Mouse (Mus musculus): ENCODE results near the gene Epha1.

Gene Epha1

DNA sequence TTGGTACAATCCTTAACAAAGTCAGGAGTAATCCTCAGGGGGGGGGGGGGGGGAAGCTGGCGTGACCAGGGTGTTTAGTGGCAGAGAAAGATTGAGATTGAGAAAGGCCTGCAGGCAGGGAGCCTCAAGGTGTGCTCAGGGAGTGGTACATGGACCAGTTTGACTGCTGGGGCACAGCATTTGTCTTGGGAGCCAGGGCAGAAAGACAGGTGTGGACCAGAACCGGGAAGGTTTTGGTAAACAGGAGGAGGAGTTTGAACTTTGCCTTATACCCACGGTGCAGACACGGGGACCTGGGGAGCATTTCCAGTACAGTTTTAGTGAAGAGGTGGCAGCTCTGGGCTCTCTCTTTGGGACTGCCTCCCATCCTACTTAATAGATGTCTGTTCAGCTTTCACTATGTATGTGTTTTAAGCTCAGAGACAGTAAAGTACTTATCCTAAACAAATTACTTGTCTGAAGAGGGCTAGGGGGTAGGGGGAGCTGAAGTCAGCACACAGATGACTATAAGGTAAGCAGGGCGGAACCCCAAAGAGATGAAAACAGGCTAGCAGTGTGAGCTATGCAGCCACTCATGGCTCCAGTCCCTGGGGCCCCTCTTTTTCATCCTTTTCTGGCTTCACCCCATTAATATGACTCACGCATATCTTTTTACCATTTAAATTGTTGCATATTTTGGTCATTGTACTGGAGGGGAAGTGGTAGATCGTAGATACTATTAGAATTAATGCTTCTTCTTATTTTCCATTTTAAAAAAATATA, 782 bp upstream of the Epha1 start:
- no peak for DNase-seq (ENCODE audit: low read depth, low spot score)

- no peak for DNase-seq (ENCODE audit: low read depth, low spot score)
Observed at GRCm38 (mm10) chr6:42372421-42372815, 650 bp downstream of the Epha1 start.

- no peak for DNase-seq (ENCODE audit: low read depth, low spot score)
Observed at GRCm38 (mm10) chr6:42372001-42372400, 1.1 kb downstream of the Epha1 start.

DNA sequence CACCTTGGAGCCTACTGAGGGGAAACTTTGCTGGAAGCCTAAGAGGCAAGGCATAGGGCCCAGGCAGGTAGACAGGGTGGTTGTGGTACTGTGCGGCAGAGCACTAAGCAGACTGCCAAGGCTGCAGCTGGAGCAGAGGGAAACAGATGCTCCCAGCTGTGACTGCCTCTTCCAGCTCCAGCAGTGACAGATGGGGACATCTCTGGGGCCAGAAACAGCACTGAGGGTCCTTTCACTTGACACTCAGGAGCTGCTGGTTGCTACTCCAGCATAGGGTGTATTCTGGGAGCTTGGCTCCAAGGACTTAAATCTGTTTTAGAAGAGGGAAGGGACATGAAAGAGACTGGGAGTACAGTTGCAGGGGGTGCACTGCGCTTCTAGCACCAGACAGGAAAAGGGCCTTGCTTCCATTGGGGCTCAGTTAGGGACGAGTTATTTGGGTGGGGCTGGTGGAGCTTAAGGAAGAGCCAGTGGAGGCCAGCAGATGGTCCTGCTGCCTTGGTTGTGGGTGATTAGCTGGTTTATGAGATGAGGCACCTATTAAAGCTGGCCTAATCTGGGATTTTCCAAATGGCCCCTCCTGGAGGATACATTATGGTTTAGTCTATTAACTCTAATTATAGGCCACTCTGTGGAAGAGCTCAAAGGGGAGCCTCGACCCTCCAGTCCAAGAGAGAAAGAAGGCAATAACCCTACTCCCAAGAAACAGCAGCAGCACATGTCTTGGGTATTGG, 2.3 kb downstream of the Epha1 start:
- DNase-seq (ENCODE audit: low read depth, low spot score), result no peak

DNA sequence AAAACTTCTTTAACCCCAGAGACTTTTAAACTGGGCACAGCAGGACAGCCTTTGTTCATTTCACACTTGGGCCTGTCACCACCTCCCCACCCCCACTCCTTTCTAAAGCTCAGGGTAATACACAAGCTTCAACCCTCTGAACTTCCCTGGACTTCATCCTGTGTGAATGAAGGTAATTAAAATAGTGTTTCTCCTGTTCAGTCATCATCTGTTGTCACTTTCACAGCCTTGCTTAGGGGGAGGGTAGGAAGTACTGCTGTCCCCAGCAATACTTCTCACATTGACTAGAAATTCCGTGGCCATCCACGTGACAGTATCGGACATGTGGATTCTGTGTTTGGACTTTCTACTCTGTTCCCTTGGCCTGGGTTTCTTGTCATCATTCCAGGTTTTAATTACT, 3.2 kb downstream of the Epha1 start:
- no peak for DNase-seq (ENCODE audit: low read depth, low spot score)

GRCm38 (mm10) chr6:42365215-42365614, 7.9 kb downstream of the Epha1 start:
- DNase-seq (ENCODE audit: low read depth, low spot score), result no peak

DNA sequence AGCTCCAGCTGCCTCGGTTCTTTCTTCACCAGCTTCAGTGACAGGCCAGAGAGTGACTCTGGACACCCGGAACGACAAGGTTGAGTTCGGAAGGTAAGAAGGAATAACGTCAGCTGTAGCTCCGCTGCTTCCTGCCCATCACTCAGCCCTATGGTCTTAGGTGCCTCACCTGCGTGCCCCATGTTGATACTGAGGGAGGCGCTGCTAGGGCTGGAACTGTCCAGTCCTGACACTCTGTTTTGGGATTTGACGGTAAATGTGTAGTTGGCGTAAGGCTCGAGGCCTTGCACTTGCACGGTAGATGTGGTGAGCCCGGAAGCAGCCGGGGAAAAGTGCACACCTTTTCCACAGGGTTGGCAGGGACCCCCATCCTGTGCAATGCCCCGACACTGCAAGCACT, 8.5 kb downstream of the Epha1 start:
- no peak for DNase-seq (ENCODE audit: low read depth, low spot score)

DNA sequence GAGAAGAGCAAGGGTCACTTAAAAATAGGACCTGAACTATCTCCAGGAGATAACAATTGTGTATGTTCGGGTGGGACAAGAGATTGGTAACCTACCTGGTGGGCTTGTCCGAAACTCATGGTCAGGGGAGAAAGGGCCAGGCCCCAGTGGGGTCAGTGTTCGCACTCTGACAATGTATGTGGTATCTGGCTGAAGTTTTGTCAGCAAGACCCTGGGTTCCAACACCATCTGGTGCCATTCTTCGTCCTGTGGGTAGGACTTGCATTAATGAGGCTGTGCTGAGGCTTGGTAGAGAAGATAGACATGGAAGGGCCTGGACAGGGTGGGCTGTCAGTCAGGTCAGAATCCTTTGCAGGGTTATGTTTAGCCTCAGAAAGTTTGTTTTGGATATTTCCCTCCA, 9.0 kb downstream of the Epha1 start:
- no peak for DNase-seq (ENCODE audit: low read depth, low spot score)

DNA sequence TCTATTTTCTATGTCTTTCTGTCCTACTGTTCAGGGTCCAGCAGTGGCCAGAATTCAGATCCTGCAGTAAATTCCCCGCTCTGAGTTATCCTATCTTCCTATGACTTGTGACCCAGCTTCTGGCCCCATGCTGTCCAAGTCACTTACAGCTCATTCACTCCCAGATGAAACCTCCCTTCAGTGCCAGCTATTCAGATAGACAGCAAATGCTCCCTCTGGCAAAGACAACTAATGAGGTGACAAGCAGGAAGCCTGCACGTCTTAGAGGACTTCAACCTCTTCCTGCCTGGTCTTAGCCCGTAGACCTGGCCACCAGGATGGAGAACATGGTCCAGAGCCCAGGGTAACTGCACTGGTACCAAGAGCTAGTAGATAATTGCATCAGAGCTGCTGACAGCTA, 10.1 kb downstream of the Epha1 start:
- DNase-seq (ENCODE audit: low read depth, low spot score), result no peak

- DNase-seq (ENCODE audit: low read depth, low spot score), result no peak
Observed at GRCm38 (mm10) chr6:42362497-42362896, 10.6 kb downstream of the Epha1 start.

GRCm38 (mm10) chr6:42362074-42362473, 11.0 kb downstream of the Epha1 start:
- no peak for DNase-seq (ENCODE audit: low read depth, low spot score)

- DNase-seq (ENCODE audit: low read depth, low spot score), result no peak
Observed at GRCm38 (mm10) chr6:42361041-42361895, 11.8 kb downstream of the Epha1 start.

- DNase-seq (ENCODE audit: low read depth, low spot score), result no peak
Observed at GRCm38 (mm10) chr6:42360231-42360840, 12.7 kb downstream of the Epha1 start.

- DNase-seq (ENCODE audit: low read depth, low spot score), result no peak
Observed at GRCm38 (mm10) chr6:42359364-42360147, 13.5 kb downstream of the Epha1 start.

GRCm38 (mm10) chr6:42358901-42359300, 14.2 kb downstream of the Epha1 start:
- DNase-seq (ENCODE audit: low read depth, low spot score), result no peak

- no peak for DNase-seq (ENCODE audit: low read depth, low spot score)
Observed at GRCm38 (mm10) chr6:42357901-42358300, 15.2 kb downstream of the Epha1 start.

DNA sequence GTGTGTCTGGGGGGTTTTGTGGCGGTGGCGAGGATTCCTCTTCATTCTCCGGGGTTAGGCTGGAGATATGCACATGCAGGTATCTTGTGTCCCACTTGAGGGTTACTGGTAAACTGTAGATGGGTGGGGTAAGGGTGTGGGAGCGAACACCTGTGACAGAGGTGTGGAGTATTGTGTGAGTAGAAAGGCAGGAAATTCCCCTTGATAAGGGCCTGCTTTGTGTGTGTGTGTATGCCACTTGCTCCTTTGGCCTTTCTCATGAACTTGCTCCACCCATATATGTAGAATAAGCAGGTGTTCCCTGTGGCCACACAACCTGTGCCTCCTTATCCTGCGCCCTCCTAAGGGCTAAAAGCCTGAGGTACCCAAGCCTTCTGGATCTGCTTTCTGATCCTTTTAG, 16.2 kb downstream of the Epha1 start:
- no peak for DNase-seq (ENCODE audit: low read depth, low spot score)

DNA sequence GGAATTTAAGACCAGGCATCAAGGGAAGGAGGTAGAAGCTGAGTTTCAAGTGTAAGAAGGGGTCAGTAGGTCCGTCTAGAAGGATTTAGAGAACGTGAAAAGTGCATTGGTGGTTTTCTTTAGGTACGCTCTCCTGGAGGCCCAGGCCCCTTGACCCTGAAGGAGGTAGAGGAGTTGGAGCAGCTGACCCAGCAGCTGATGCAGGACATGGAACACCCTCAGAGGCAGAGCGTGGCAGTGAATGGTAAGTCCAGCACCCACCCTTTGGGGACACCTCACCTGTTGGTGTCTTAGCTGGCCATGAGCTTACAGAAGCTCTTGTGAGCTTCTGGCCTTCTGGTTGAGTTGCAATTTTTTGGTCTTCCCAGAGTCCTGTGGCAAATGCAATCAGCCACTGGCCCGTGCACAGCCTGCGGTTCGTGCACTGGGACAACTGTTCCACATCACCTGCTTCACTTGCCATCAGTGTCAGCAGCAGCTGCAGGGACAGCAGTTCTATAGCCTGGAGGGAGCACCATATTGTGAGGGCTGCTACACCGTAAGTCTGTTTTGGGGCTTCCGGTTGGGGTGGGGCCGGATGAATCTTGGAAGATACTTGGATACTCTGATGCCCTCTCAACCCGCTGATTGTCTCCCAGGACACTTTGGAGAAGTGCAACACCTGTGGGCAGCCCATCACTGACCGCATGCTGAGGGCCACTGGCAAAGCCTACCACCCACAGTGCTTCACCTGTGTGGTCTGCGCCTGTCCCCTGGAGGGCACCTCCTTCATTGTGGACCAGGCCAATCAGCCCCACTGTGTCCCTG, 17.1 kb downstream of the Epha1 start:
- DNase-seq (ENCODE audit: low read depth, low spot score), result no peak

DNA sequence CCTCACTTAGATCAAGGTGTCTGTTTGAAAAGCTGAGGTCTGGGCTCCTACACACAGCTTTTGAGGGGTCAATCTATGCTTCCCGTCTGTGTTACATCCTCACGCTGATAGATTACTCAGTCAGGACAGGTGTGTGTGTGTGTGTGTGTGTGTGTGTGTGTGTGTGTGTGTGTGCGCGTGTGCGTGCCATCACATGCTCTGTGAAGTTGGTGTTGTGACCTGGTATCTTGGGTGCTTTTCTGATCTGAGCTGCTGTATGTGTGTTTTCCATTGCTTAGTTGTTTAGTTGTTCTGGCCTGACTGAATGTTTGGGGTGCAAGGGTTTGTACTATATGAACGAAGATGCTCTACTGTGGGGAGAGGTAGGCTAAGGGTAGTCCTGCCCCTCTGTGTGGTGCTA, 17.7 kb downstream of the Epha1 start:
- no peak for DNase-seq (ENCODE audit: low read depth, low spot score)

All from A20 (cell line).